Mouse (Mus musculus) CH12.LX (cell line): Measurements from ENCODE around the gene Cdk14. TPM values are rescaled to one million over a fixed set of nuclear protein-coding genes. Genes with fewer than 3 reads are reported as not detected.

Source experiments
- DNase-seq: peaks from one replicate; pipeline ENCODE4 v3.0.0-alpha.2; 2013; ENCODE audit errors: extremely low read depth
- H3K27ac ChIP-seq: 2 replicates; pipeline ENCODE4 v1.5.1; 2012; ENCODE audit warnings: low read depth, mild to moderate bottlenecking, control low read depth, moderate library complexity; ENCODE audit not compliant: insufficient read depth
- H3K27me3 ChIP-seq: replicated peaks from 2 replicates; pipeline ENCODE3; 2012; ENCODE audit warnings: inconsistent platforms
- H3K36me3 ChIP-seq, 2 experiments: replicated peaks in 1 of 2; 2 replicates each; pipeline versions ENCODE3 to v1.6.1; 2012; ENCODE audit warnings: inconsistent platforms in 1 of 2, low read length in 1 of 2, mild to moderate bottlenecking in 1 of 2, mixed read lengths in 1 of 2, moderate library complexity in 1 of 2; ENCODE audit not compliant: control insufficient read depth in 1 of 2, insufficient read depth in 1 of 2
- H3K4me1 ChIP-seq, 2 experiments: 2 replicates each; pipeline ENCODE4 v1.6.1; 2012; ENCODE audit warnings: inconsistent platforms in 1 of 2, moderate library complexity in 1 of 2; ENCODE audit not compliant: insufficient read depth in 2 of 2, control insufficient read depth in 1 of 2
- H3K4me2 ChIP-seq: 2 replicates; pipeline ENCODE4 v1.6.1; 2012; ENCODE audit warnings: low read depth, mild to moderate bottlenecking, control low read depth; ENCODE audit not compliant: poor library complexity, insufficient read depth, severe bottlenecking
- H3K4me3 ChIP-seq, 3 experiments: fragments of 150-350 bp in 1 of 3; sonication (generic) in 1 of 3; replicated peaks in 1 of 3; 2 replicates each; pipeline versions ENCODE3 to v1.5.1; 2011 to 2012; ENCODE audit warnings: low read depth in 2 of 3, low read length in 2 of 3, mild to moderate bottlenecking in 2 of 3, moderate library complexity in 2 of 3, control low read depth in 1 of 3, improper control_type of control experiment in 1 of 3, inconsistent platforms in 1 of 3, mixed read lengths in 1 of 3; ENCODE audit not compliant: poor library complexity in 1 of 3
- H3K79me2 ChIP-seq: replicated peaks from 2 replicates; pipeline ENCODE4 v1.6.1; 2012; ENCODE audit warnings: mild to moderate bottlenecking, moderate library complexity; ENCODE audit not compliant: control insufficient read depth, poor library complexity, insufficient read depth, severe bottlenecking; ENCODE audit errors: extremely low read depth
- H3K9ac ChIP-seq: 2 replicates; pipeline ENCODE4 v1.6.1; 2012; ENCODE audit warnings: low read depth, mild to moderate bottlenecking, control low read depth, moderate library complexity; ENCODE audit not compliant: insufficient read depth
- H3K9me3 ChIP-seq: replicated peaks from 2 replicates; pipeline ENCODE3; 2012; ENCODE audit warnings: low read length, inconsistent platforms, mixed read lengths
- ETS1 ChIP-seq: conservative IDR thresholded peaks from 2 replicates; pipeline ENCODE4 v1.6.1; 2012; ENCODE audit warnings: low read depth, mild to moderate bottlenecking, inconsistent platforms, low read length, improper control_type of control experiment, moderate library complexity
- GABPA ChIP-seq: IDR thresholded peaks from 2 replicates; pipeline ENCODE4 v1.6.1; 2012; ENCODE audit warnings: low read depth, low read length, improper control_type of control experiment, inconsistent platforms; ENCODE audit not compliant: insufficient replicate concordance
- IRF4 ChIP-seq: IDR thresholded peaks from 2 replicates; pipeline ENCODE4 v1.6.1; 2014; ENCODE audit warnings: low read depth, mild to moderate bottlenecking, inconsistent platforms, low read length, improper control_type of control experiment
- JUN ChIP-seq: IDR thresholded peaks from 2 replicates; pipeline ENCODE4 v1.6.1; 2011; ENCODE audit warnings: low read depth, mild to moderate bottlenecking, low read length, improper control_type of control experiment, moderate library complexity; ENCODE audit not compliant: insufficient read depth
- JUND ChIP-seq: conservative IDR thresholded peaks from 2 replicates; pipeline ENCODE4 v1.6.1; 2011; ENCODE audit warnings: low read depth, low read length, improper control_type of control experiment
- KAT2A ChIP-seq: IDR thresholded peaks from 2 replicates; pipeline ENCODE4 v1.6.1; 2012; ENCODE audit warnings: low read length, improper control_type of control experiment, inconsistent platforms; ENCODE audit not compliant: insufficient replicate concordance
- MAFK ChIP-seq: IDR thresholded peaks from 2 replicates; pipeline ENCODE4 v1.6.1; 2011; ENCODE audit warnings: low read length, improper control_type of control experiment; ENCODE audit not compliant: insufficient replicate concordance
- MXI1 ChIP-seq: IDR thresholded peaks from 2 replicates; pipeline ENCODE4 v1.6.1; 2011; ENCODE audit warnings: mild to moderate bottlenecking, low read depth, low read length, improper control_type of control experiment
- NRF1 ChIP-seq: IDR thresholded peaks from 2 replicates; pipeline ENCODE4 v1.6.1; 2014; ENCODE audit warnings: low read depth, mild to moderate bottlenecking, inconsistent platforms, low read length, improper control_type of control experiment, moderate library complexity
- POLR2A ChIP-seq: IDR thresholded peaks from 2 replicates; pipeline ENCODE4 v1.6.1; 2011; ENCODE audit warnings: low read depth, mild to moderate bottlenecking, improper control_type of control experiment, low read length
- RAD21 ChIP-seq: IDR thresholded peaks from 2 replicates; pipeline ENCODE4 v1.6.1; 2011; ENCODE audit warnings: low read depth, mild to moderate bottlenecking, low read length, improper control_type of control experiment, moderate library complexity
- TBP ChIP-seq: conservative IDR thresholded peaks from 2 replicates; pipeline ENCODE4 v1.6.1; 2011; ENCODE audit warnings: low read depth, low read length, improper control_type of control experiment
- TCF12 ChIP-seq: IDR thresholded peaks from 2 replicates; pipeline ENCODE4 v1.6.1; 2014; ENCODE audit warnings: low read depth, mild to moderate bottlenecking, inconsistent platforms, low read length, improper control_type of control experiment
- UBTF ChIP-seq: IDR thresholded peaks from 2 replicates; pipeline ENCODE4 v1.6.1; 2012; ENCODE audit warnings: low read depth, mild to moderate bottlenecking, inconsistent platforms, low read length, improper control_type of control experiment, moderate library complexity
- USF1 ChIP-seq: IDR thresholded peaks from 2 replicates; pipeline ENCODE4 v1.6.1; 2014; ENCODE audit warnings: low read depth, mild to moderate bottlenecking, inconsistent platforms, low read length, improper control_type of control experiment
- USF2 ChIP-seq: conservative IDR thresholded peaks from 2 replicates; pipeline ENCODE4 v1.6.1; 2011; ENCODE audit warnings: low read depth, low read length, improper control_type of control experiment
- ZKSCAN1 ChIP-seq: IDR thresholded peaks from 2 replicates; pipeline ENCODE4 v1.6.1; 2012; ENCODE audit warnings: low read depth, inconsistent platforms, low read length, improper control_type of control experiment, borderline replicate concordance
- dilution Hi-C: fragments of 300-500 bp; cut with MboI; formaldehyde crosslinking; loops from 2 replicates; pipeline ENCODE4 v1.14.3; 2020; ENCODE audit warnings: low sequenced_read_pairs; ENCODE audit not compliant: extremely low pct_unique_long_range_greater_than_20kb, extremely low pct_ligation_motif_present
- in situ Hi-C: fragments of 300-500 bp; cut with MboI; formaldehyde crosslinking; loops from 3 replicates; pipeline ENCODE4 v1.14.3; 2019; ENCODE audit warnings: low sequenced_read_pairs, low pct_ligation_motif_present, low pct_unique_long_range_greater_than_20kb, mixed read lengths
- polyA plus RNA-seq: library from polyadenylated mRNA; unstranded; fragments of >175 nt; gene quantifications from 2 replicates; pipeline ENCODE4 v1.2.1, GENCODE M21; 2012; ENCODE audit warnings: low read depth; ENCODE audit not compliant: insufficient read length
- total RNA-seq, 2 experiments: library from RNA; depleted of rRNA; stranded (reverse); fragments of 300-350 nt in 1 of 2; fragments of >200 nt in 1 of 2; gene quantifications; 2 replicates each; pipeline ENCODE4 v1.2.3; 2012 to 2014

Gene Cdk14
- total and polyA plus RNA-seq, 3 experiments, result 3.7 to 12.0 (median 8.9) TPM

DNA sequence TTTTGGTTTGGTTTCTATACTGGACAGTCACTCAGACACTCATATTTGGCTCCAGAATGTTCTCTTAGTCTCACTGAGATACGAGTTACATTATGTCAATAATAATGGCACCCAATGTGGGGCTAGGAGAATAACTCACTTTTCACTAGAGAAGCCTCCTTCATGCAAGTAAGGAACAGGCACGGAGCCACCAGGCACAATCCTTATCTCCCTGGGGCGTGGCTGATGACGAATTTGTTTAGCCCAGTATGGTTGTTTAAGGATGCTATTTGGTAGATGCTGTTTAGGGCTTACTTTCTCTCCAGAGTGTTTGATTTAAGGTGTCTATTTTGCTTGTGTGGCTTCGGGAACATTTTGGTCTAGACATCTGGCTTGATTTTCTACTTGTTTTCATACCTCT lies 75.5 kb downstream of the Cdk14 start:
- Histone ChIP-seq H3K4me1 (peaks cover 0 to 13% of the 10 kb centered on the region in 2 experiments; a peak in 2 of 4 replicates), H3K4me3 (no peak overlapping the region), H3K9ac (no peak overlapping the region), H3K4me2 (no peak overlapping the region), H3K79me2 (no peaks in the 10 kb centered on the region), H3K9me3 (no peaks in the 10 kb centered on the region), H3K27me3 (no peaks in the 10 kb centered on the region), H3K36me3 (no peaks in the 10 kb centered on the region), H3K27ac (no peak overlapping the region)
- no peak for DNase-seq
- dilution Hi-C loops, result no loop called here
- in situ Hi-C loops, result no loop called here
- no peak for TF ChIP-seq TCF12
- no peak for TF ChIP-seq MAFK
- no peak for TF ChIP-seq NRF1
- TF ChIP-seq JUND, result no peak
- TF ChIP-seq USF2, result no peak
- no peak for TF ChIP-seq KAT2A
- no peak for TF ChIP-seq MXI1
- TF ChIP-seq, all 38 proteins: peak for 0

DNA sequence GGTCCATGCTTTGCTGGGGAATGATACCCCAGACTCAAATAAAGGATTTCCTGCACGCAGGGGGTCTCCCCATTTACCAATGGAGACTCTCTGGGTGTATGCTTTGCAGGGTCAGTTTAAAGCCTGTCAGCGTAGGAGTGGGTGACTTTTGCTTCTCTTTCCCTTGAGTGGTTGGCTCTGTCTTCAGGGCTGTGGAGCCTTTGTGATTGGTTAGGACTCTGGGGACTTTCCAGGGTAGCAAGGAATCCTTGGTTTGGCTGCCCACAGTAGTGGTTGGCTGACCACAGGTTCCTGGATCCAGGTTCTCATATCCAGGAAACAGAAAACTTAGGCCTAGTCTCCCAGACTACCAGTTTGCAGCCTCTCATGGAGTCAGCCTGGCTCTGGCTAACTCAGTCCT lies 76.4 kb downstream of the Cdk14 start:
- Histone ChIP-seq H3K9me3 (no peaks in the 10 kb centered on the region), H3K9ac (no peak overlapping the region), H3K79me2 (no peaks in the 10 kb centered on the region), H3K4me2 (no peak overlapping the region), H3K27me3 (no peaks in the 10 kb centered on the region), H3K27ac (no peak overlapping the region), H3K4me1 (peaks cover 0 to 13% of the 10 kb centered on the region in 2 experiments; a peak in 2 of 4 replicates), H3K36me3 (no peaks in the 10 kb centered on the region), H3K4me3 (no peak overlapping the region)
- in situ Hi-C loops (no loop called here), dilution Hi-C loops (no loop called here)
- DNase-seq, result no peak
- no peak for TF ChIP-seq ZKSCAN1
- no peak for TF ChIP-seq KAT2A
- no peak for TF ChIP-seq GABPA
- no peak for TF ChIP-seq UBTF
- TF ChIP-seq USF1, result no peak

DNA sequence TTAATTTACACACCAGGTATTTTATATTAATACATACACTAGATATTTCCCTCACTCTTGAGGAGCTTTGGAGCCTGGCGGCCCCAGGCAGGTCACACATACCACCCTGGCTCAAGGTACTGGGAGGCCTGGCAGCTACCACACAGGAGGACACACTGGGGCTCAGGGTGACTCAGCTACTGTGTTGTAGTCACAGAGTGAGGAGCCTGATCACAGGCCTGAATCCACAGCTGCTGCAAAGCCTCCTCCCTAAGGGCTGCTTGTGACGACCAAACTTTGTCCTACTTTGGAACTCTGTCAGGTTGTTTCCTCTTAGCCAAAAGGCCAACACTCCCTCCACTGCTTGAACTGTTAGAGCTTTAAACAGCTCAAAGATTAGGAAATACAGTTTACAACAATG lies 76.8 kb downstream of the Cdk14 start:
- no peaks in the 10 kb centered on the region for H3K79me2 ChIP-seq

More for the DNA sequence above, 76.8 kb downstream of the Cdk14 start:
- Histone ChIP-seq H3K27ac (no peak overlapping the region), H3K4me2 (no peak overlapping the region), H3K4me3 (no peak overlapping the region), H3K27me3 (no peaks in the 10 kb centered on the region), H3K9ac (no peak overlapping the region), H3K4me1 (peaks cover 0 to 13% of the 10 kb centered on the region in 2 experiments; a peak in 2 of 4 replicates), H3K36me3 (no peaks in the 10 kb centered on the region), H3K9me3 (no peaks in the 10 kb centered on the region)
- dilution Hi-C loops (no loop called here), in situ Hi-C loops (no loop called here)
- no peak for DNase-seq
- TF ChIP-seq ETS1 (no peak), JUN (no peak), UBTF (no peak), TBP (no peak), IRF4 (no peak), RAD21 (no peak), POLR2A (no peak)
